Mouse (Mus musculus): ENCODE measurements around the gene Isoc2b. TPM values are rescaled to one million over a fixed set of nuclear protein-coding genes. Genes with fewer than 3 reads are reported as not detected.

The Isoc2b gene
- polyA plus RNA-seq, 1 experiment from 2014 or later: 3.3 TPM

- Histone ChIP-seq H3K4me3 (ENCODE audit: low read depth, low read length) (no peak within 1 kb of the TSS), H3K4me2 (ENCODE audit: low read length) (no peak within 1 kb of the TSS), H3K9ac (ENCODE audit: low read length) (peak within 1 kb of the TSS; percentile 13; the same call in 1 of the 2 replicates), H3K9me3 (replicated peaks; ENCODE audit: control insufficient read depth, low read length) (0 out of 2 replicates have a peak, but pooled peaks cover 3% of the 10 kb centered on the region), H3K27ac (ENCODE audit: low read depth, low read length) (no peak within 1 kb of the TSS), H3K4me1 (ENCODE audit: control insufficient read depth, insufficient read depth, low read length) (no peaks in the 10 kb centered on the region), H3K36me3 (ENCODE audit: control insufficient read depth, insufficient read depth, low read length) (no peaks in the 10 kb centered on the region), H3K27me3 (replicated peaks; ENCODE audit: control insufficient read depth, insufficient read depth, low read length) (no peaks in the 10 kb centered on the region)
- peak; percentile 34 for DNase-seq (ENCODE audit: low spot score)
- peak; percentile 23; the same call in 1 of the 2 replicates for ATAC-seq
- 7% methylated on average over 10 of the region's 10 CpGs for WGBS
Measured at GRCm38 (mm10) chr7:4906466-4906950, 36.5 kb upstream of the Isoc2b start, which contains the start of gene Gm36210. Gene Gm36210 (minus strand): TSS chr7:4906516.

- ATAC-seq (no peak), DNase-seq (ENCODE audit: low spot score) (no peak)
- H3K36me3 ChIP-seq (ENCODE audit: control insufficient read depth, insufficient read depth, low read length): no peaks in the 10 kb centered on the region
- H3K9me3 ChIP-seq (replicated peaks; ENCODE audit: control insufficient read depth, low read length): 0 out of 2 replicates have a peak, but pooled peaks cover 6% of the 10 kb centered on the region
- no peak overlapping the region for H3K4me3 ChIP-seq (ENCODE audit: low read depth, low read length)
- H3K27ac ChIP-seq (ENCODE audit: low read depth, low read length): no peak overlapping the region
- WGBS: 52% methylated on average over 9 of the region's 9 CpGs
- no peaks in the 10 kb centered on the region for H3K27me3 ChIP-seq (replicated peaks; ENCODE audit: control insufficient read depth, insufficient read depth, low read length)
- no peak overlapping the region for H3K4me2 ChIP-seq (ENCODE audit: low read length)
- no peak overlapping the region for H3K9ac ChIP-seq (ENCODE audit: low read length)
- H3K4me1 ChIP-seq (ENCODE audit: control insufficient read depth, insufficient read depth, low read length): 0 out of 2 replicates have a peak, but pooled peaks cover 2% of the 10 kb centered on the region
Measured at GRCm38 (mm10) chr7:4902404-4902803, 32.3 kb upstream of the Isoc2b start.

- no peaks in the 10 kb centered on the region for H3K27me3 ChIP-seq (replicated peaks; ENCODE audit: control insufficient read depth, insufficient read depth, low read length)
- no peaks in the 10 kb centered on the region for H3K36me3 ChIP-seq (ENCODE audit: control insufficient read depth, insufficient read depth, low read length)
- no peak overlapping the region for H3K4me2 ChIP-seq (ENCODE audit: low read length)
- 47% methylated on average over 8 of the region's 8 CpGs for WGBS
- no peak overlapping the region for H3K4me3 ChIP-seq (ENCODE audit: low read depth, low read length)
- H3K4me1 ChIP-seq (ENCODE audit: control insufficient read depth, insufficient read depth, low read length): 0 out of 2 replicates have a peak, but pooled peaks cover 2% of the 10 kb centered on the region
- DNase-seq (ENCODE audit: low spot score): no peak
- no peak for ATAC-seq
- H3K9ac ChIP-seq (ENCODE audit: low read length): no peak overlapping the region
- 0 out of 2 replicates have a peak, but pooled peaks cover 6% of the 10 kb centered on the region for H3K9me3 ChIP-seq (replicated peaks; ENCODE audit: control insufficient read depth, low read length)
- H3K27ac ChIP-seq (ENCODE audit: low read depth, low read length): no peak overlapping the region
Measured at GRCm38 (mm10) chr7:4901171-4901570, 31.1 kb upstream of the Isoc2b start.

- peak overlapping the region; percentile 42 for H3K4me2 ChIP-seq (ENCODE audit: low read length)
- 0 out of 2 replicates have a peak, but pooled peaks cover 6% of the 10 kb centered on the region for H3K9me3 ChIP-seq (replicated peaks; ENCODE audit: control insufficient read depth, low read length)
- no peaks in the 10 kb centered on the region for H3K27me3 ChIP-seq (replicated peaks; ENCODE audit: control insufficient read depth, insufficient read depth, low read length)
- H3K4me3 ChIP-seq (ENCODE audit: low read depth, low read length): no peak overlapping the region
- 0 out of 2 replicates have a peak, but pooled peaks cover 2% of the 10 kb centered on the region for H3K4me1 ChIP-seq (ENCODE audit: control insufficient read depth, insufficient read depth, low read length)
- H3K36me3 ChIP-seq (ENCODE audit: control insufficient read depth, insufficient read depth, low read length): no peaks in the 10 kb centered on the region
- WGBS: 19% methylated on average over 11 of the region's 11 CpGs
- no peak overlapping the region for H3K27ac ChIP-seq (ENCODE audit: low read depth, low read length)
- DNase-seq (ENCODE audit: low spot score) (no peak), ATAC-seq (no peak)
- H3K9ac ChIP-seq (ENCODE audit: low read length): no peak overlapping the region
Measured at GRCm38 (mm10) chr7:4900523-4900851, 30.4 kb upstream of the Isoc2b start.

GRCm38 (mm10) chr7:4899649-4900522 lies 29.8 kb upstream of the Isoc2b start:
- Histone ChIP-seq H3K9me3 (replicated peaks; ENCODE audit: control insufficient read depth, low read length) (0 out of 2 replicates have a peak, but pooled peaks cover 6% of the 10 kb centered on the region), H3K4me2 (ENCODE audit: low read length) (peak overlapping the region; percentile 42), H3K4me1 (ENCODE audit: control insufficient read depth, insufficient read depth, low read length) (0 out of 2 replicates have a peak, but pooled peaks cover 2% of the 10 kb centered on the region), H3K9ac (ENCODE audit: low read length) (peak overlapping the region; percentile 29), H3K27ac (ENCODE audit: low read depth, low read length) (no peak overlapping the region), H3K4me3 (ENCODE audit: low read depth, low read length) (peak overlapping the region; percentile 14), H3K36me3 (ENCODE audit: control insufficient read depth, insufficient read depth, low read length) (no peaks in the 10 kb centered on the region), H3K27me3 (replicated peaks; ENCODE audit: control insufficient read depth, insufficient read depth, low read length) (no peaks in the 10 kb centered on the region)
- 13% methylated on average over 19 of the region's 19 CpGs for WGBS
- DNase-seq (ENCODE audit: low spot score) (peak; percentile 52), ATAC-seq (peak; percentile 62)

GRCm38 (mm10) chr7:4898851-4899648 lies 29.0 kb upstream of the Isoc2b start:
- peak overlapping the region; percentile 42 for H3K4me2 ChIP-seq (ENCODE audit: low read length)
- no peaks in the 10 kb centered on the region for H3K27me3 ChIP-seq (replicated peaks; ENCODE audit: control insufficient read depth, insufficient read depth, low read length)
- peak overlapping the region; percentile 14 for H3K4me3 ChIP-seq (ENCODE audit: low read depth, low read length)
- 0 out of 2 replicates have a peak, but pooled peaks cover 2% of the 10 kb centered on the region for H3K4me1 ChIP-seq (ENCODE audit: control insufficient read depth, insufficient read depth, low read length)
- no peak overlapping the region; the same call in 1 of the 2 replicates for H3K27ac ChIP-seq (ENCODE audit: low read depth, low read length)
- H3K36me3 ChIP-seq (ENCODE audit: control insufficient read depth, insufficient read depth, low read length): no peaks in the 10 kb centered on the region
- 0 out of 2 replicates have a peak, but pooled peaks cover 4% of the 10 kb centered on the region for H3K9me3 ChIP-seq (replicated peaks; ENCODE audit: control insufficient read depth, low read length)
- 21% methylated on average over 17 of the region's 18 CpGs for WGBS
- H3K9ac ChIP-seq (ENCODE audit: low read length): peak overlapping the region; percentile 29
- DNase-seq (ENCODE audit: low spot score): no peak
- ATAC-seq: peak; percentile 45

- WGBS: 73% methylated on average over 11 of the region's 11 CpGs
- DNase-seq (ENCODE audit: low spot score) (no peak), ATAC-seq (no peak)
- Histone ChIP-seq H3K27ac (ENCODE audit: low read depth, low read length) (no peak overlapping the region), H3K4me2 (ENCODE audit: low read length) (no peak overlapping the region), H3K9me3 (replicated peaks; ENCODE audit: control insufficient read depth, low read length) (no peaks in the 10 kb centered on the region), H3K36me3 (ENCODE audit: control insufficient read depth, insufficient read depth, low read length) (no peaks in the 10 kb centered on the region), H3K27me3 (replicated peaks; ENCODE audit: control insufficient read depth, insufficient read depth, low read length) (no peaks in the 10 kb centered on the region), H3K4me1 (ENCODE audit: control insufficient read depth, insufficient read depth, low read length) (0 out of 2 replicates have a peak, but pooled peaks cover 2% of the 10 kb centered on the region), H3K4me3 (ENCODE audit: low read depth, low read length) (no peak overlapping the region), H3K9ac (ENCODE audit: low read length) (no peak overlapping the region)
Measured at GRCm38 (mm10) chr7:4895186-4895585, 25.1 kb upstream of the Isoc2b start.

- ATAC-seq: no peak
Measured at GRCm38 (mm10) chr7:4886680-4887079, 16.6 kb upstream of the Isoc2b start.

More at GRCm38 (mm10) chr7:4886680-4887079, 16.6 kb upstream of the Isoc2b start:
- H3K4me2 ChIP-seq (ENCODE audit: low read length): no peak overlapping the region
- WGBS: 65% methylated on average over 4 of the region's 4 CpGs
- H3K9me3 ChIP-seq (replicated peaks; ENCODE audit: control insufficient read depth, low read length): no peaks in the 10 kb centered on the region
- H3K4me1 ChIP-seq (ENCODE audit: control insufficient read depth, insufficient read depth, low read length): no peaks in the 10 kb centered on the region
- H3K27ac ChIP-seq (ENCODE audit: low read depth, low read length): no peak overlapping the region
- H3K9ac ChIP-seq (ENCODE audit: low read length): no peak overlapping the region
- no peaks in the 10 kb centered on the region for H3K27me3 ChIP-seq (replicated peaks; ENCODE audit: control insufficient read depth, insufficient read depth, low read length)
- DNase-seq (ENCODE audit: low spot score): no peak
- H3K36me3 ChIP-seq (ENCODE audit: control insufficient read depth, insufficient read depth, low read length): no peaks in the 10 kb centered on the region
- H3K4me3 ChIP-seq (ENCODE audit: low read depth, low read length): no peak overlapping the region

Data from forebrain, embryonic 14.5 days (tissue).